Mouse (Mus musculus) embryo, embryonic 11 days (tissue): ENCODE measurements around the gene Ciita.
A peak's percentile ranks its signal among the peaks of the same experiment; 100 is the strongest.

Source experiments
- DNase-seq: peaks from one replicate; pipeline ENCODE4 v3.0.0-alpha.2; 2015

The Ciita gene

DNA sequence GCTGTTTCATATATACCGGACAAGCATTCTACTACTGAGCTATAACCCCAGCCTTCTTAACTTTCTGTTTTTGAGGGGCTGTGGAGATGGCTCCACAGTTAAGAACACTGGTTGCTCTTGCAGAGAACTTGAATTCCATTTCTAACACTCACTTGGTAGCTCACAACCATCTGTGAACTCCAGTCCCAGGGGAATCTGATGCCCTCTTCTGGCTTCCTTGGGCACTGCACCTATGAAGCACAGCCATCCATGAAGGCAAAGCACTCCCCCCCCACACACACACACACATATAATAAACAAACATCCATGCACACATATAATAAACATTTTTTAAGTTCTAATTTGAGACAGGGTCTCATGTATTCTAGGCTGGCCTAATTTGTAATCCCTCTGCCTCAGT is 43.0 kb downstream of the Ciita start:
- peak; percentile 60 for DNase-seq

DNA sequence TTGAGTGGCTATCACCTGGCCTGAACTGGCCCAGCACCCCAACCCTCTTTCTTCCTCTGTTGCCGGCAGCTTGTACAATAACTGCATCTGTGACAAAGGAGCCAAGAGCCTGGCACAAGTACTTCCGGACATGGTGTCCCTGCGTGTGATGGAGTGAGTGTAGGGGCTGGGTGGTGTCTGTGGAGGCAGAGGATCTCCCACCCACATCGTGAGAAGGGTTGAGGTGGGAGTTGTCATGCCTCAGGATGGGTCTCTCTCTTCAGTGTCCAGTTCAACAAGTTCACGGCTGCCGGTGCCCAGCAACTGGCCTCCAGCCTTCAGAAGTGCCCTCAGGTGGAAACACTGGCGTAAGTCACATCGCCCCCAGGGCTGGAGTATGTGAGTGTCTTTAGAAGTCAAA is 43.8 kb downstream of the Ciita start:
- no peak for DNase-seq

GRCm38 (mm10) chr16:10524866-10525609 is 45.2 kb downstream of the Ciita start:
- DNase-seq: no peak

DNA sequence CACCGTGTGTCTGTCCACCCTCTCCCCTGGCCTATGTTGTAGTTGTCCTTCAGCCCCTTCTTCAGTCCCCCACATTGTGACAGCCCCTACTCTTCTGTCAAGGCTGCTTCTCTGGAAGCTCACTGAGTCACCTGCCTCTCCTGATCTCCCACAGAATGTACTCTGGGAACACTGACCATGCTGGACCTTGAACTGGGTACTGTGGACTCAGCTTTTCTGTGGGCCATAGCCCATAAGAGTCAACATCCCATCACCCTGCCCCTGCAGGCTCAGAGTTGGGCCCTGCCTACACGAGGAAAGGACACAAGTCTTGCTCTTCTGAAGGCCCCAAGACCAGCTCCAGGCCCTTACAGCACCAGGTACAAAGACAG is 45.7 kb downstream of the Ciita start:
- no peak for DNase-seq

DNA sequence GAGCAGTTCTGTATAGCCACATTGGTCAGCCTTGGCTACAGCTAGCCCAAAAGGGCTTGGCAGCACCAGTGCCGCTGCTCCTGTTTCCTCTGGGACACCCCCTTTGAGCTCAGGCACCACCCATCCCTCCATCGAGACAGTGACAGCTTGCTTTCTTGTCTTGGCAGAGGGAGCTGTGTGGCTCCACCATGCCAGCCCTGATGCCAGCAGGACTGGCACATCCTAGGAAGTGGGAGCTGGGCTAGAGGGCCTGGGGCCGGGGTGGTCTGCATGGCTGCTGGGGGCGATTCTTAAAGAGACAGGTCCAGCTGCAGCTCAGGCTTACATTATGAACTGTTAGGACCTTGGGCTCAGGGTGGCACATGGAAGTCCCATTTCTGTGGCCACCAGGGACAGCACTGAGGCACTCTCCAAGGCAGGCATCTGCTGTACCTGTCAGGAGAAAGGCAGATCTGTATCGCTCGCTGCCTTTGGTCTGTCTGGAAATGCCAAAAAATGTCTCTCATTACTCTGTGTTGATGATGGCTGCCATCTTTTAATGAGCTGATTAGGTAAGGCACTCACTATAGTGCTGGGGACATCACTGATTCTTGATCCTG is 47.3 kb downstream of the Ciita start:
- no peak for DNase-seq

DNA sequence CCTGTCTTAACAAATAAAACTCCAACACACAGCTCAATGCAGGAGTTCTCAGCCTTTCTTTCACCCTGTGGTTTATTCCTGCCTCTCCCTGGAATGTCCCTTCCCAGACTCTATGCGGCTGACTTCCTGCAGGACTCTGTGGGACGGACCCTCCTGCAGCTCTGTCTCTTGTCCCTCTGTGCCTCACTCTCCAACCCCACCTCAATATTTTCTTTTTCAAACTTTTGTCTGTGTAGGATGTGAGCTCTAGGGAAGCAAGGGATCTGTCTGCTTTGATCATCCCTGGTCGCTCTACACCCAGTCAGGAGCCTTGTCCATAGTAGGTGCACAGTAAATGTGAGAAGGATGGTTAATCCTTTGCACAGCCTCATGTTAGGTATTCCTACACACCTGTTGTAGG is 48.5 kb downstream of the Ciita start:
- no peak for DNase-seq

GRCm38 (mm10) chr16:10530179-10530578 is 50.3 kb downstream of the Ciita start:
- DNase-seq: no peak

GRCm38 (mm10) chr16:10533781-10534180 is 53.9 kb downstream of the Ciita start:
- no peak for DNase-seq

DNA sequence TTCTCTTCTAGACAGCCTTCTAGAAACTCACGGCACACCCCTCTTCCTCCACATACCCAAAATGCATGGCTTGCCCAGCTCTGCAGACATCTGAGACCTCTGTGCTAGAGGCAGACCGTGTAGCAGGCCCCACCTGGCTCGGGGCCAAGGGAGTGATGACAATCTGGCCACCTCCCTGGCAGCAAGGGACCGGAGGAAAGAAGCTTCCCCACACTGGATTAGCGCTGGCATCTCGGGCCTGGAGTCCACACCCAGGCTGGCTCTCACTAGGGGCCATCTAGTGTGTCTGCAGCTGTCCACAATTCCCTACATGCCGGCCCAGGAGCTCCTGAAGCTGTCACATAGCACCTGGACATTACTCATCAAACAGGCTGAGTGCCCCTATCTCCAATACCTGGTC is 54.7 kb downstream of the Ciita start:
- no peak for DNase-seq

- DNase-seq: no peak
Measured at GRCm38 (mm10) chr16:10536323-10536722, 56.5 kb downstream of the Ciita start.

DNA sequence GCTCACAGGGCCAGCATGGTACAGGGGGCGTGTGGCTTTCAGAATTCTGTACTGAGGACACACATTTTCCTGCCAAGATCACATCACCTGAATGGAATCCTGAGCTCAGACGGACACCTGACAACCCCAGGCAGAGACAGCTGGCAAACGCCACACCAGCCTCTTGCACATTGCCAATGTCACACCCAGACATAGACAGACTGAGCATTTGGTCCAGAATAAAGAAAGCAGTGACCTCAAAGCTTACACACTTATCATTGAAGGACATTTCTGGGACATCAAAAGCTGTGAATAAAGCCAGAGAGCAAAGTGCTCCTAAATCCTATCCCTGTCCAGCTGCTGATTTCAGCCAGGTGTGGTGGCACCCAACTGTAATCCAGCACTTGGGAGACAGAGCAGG is 57.1 kb downstream of the Ciita start:
- no peak for DNase-seq

DNA sequence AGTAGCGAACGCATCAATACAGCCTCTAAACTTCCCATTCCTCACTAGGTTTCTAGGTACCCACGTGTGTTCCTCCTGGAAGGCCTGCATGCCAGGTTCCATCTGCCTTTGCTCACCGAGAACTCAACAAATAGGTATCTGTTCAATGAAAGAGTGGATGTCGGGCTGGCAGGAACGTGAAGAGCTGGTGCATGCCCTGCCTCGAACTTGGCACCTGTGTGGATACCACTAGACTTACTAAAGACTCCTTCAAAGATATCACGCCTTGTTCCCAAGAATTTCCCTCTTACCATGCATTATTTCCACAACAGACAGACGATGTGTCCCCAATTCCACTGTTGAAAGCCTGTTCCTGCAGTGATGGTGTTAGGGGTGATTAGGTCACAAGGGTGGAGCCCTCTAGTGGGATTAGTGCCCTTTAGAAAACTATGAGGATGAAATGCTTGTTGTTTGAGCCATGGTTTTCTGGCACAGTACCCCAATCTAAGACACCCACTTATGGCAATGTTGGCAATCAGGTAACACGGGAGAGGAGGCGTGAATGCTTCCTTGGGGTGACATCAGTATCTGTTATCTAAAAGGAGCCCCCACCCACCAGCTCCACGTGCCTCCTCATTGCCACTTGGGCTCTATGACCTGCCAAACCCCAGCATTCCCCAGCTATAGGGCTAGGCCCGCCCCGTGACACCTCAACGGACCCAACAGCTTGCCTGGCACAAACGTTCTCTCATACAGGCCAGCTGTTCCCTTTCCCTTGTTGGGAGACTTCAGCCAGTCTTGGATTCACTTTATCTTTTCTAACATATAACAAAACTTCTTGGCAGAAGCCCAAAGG is 61.1 kb downstream of the Ciita start:
- DNase-seq: no peak

- no peak for DNase-seq
Measured at GRCm38 (mm10) chr16:10541598-10541930, 61.7 kb downstream of the Ciita start.

- peak; percentile 51 for DNase-seq
Measured at GRCm38 (mm10) chr16:10542266-10542665, 62.4 kb downstream of the Ciita start.

DNA sequence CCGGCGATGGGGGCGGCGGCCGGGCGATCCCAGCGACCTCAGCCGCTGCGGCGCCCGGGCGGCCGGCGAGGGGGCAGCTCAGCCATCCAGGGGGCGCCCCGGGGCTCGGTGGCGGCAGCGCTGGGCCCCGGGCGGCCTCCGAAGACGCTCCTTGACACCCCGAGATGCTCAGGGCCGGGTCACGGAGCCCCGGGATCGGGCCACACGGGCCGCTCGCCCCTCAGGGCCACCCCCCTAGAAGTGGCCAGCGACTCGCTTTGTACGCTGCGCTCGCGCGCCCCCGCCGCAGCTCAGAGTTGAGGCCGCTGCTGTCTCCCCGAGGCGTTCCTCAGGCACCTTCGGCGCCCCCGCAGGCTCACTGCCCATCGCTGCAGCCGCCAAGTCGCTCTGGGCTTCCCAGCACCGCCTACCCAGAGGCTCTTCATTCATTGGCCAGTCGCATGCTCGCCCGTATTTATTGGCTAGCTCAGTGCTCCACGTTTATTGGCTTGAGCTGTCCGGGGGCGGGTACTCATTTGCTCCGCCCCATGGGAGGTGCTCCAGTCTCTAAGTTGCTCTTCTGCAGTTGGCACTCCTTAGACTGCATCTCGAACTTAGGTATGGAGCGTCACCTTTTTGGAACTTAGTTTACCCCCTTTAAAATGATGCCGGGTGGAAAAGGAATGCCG is 63.0 kb downstream of the Ciita start, which contains the start of gene Dexi:
TSS of gene Dexi (minus strand) at position 357 of the 668 bp plus-strand sequence.
- DNase-seq: peak; percentile 98

- DNase-seq: peak; percentile 96
Measured at GRCm38 (mm10) chr16:10544995-10545622, 65.2 kb downstream of the Ciita start, which contains the start of gene Clec16a. Gene Clec16a (plus strand): TSS chr16:10545339.

DNA sequence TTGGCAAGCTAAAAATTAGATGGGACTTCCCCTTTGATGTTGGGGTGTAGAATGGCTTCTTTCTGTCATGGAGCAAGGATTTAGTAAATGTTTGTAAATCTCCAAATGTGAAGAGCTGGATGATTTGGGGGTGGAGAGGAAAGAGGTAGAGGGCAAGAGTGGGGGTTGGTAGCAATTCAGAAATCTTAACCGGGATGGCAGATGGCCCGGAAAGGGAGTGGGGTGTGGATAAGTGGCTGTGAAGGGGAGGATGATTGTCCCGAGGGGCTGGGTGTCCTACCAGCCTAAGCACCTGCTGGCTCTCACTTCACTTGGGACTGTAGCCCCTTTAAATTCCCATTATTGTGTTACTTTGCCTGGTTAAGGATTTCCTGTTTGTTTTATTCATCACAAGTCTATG is 67.0 kb downstream of the Ciita start:
- DNase-seq: no peak

GRCm38 (mm10) chr16:10548938-10549337 is 69.1 kb downstream of the Ciita start:
- no peak for DNase-seq

GRCm38 (mm10) chr16:10549600-10549999 is 69.7 kb downstream of the Ciita start:
- DNase-seq: no peak

GRCm38 (mm10) chr16:10551592-10551991 is 71.7 kb downstream of the Ciita start:
- no peak for DNase-seq

DNA sequence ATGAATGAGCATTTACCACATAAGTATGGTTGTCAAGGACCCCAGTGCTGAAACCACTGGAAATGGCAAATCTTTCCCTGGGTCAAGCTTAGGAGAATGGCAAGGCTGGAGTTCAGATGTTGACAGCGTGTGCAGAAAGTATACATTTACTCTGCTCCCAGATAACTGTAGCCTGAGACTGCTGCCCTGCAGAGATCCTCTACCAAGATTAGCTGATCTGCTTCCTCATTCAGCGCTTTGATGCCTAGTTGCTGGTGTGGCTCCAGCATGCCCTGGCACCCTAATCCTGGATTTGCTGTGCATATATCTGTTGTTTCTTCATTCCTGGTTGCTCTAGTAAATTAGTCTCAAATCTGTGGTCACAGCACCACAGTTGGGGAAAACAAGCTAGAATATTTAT is 74.0 kb downstream of the Ciita start:
- no peak for DNase-seq

DNA sequence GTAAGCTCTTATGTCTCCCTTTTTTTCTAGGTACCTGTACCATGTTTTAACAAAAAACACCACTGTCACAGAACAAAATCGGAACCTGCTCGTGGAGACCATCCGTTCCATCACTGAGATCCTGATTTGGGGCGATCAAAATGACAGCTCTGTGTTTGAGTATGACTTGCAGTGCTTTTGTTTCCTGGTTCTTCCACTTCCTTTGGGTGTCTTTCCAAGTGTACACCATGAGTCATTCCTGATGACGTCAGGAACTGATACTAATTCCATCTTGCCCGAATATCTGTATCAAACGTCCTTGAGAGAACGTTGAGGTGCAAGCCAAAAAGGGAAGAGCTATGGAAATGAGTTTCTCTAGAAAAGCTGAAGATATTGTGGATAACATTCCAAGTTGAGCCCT is 80.1 kb downstream of the Ciita start:
- no peak for DNase-seq
